ENCODE assay signal across 24 mouse cellular contexts in the genomic region with DNA sequence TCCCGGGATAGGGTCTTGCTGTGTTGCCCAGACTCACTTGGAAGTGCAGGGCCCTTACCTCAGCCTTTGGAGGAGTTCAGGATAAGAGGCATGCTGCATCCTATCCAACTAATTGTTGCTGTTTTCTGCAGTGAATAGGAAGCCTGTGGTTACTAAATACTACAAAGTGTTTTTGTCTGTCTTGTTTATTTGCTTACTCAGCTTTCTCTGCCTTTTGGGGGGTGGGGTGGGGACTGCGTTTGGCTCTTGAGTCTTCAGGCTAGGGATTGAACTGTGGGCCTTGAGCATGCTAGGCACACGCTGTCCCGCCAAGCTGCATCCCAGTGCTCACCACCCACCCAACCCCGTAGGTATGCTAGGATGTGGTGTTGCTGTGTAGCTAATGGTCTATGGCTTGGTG. TPM values are rescaled to one million over a fixed set of nuclear protein-coding genes. Genes with fewer than 3 reads are reported as not detected.
"Had no signal": no experiment of that assay in that cellular context is flagged by ENCODE, and none has a peak within 500 bp of the region (broad histone marks: within the 10 kb centered on the region; RNA-seq: fewer than 3 reads in every experiment).

No protein-coding gene starts in this region.

- ATAC-seq: midbrain, embryonic 13.5 days; midbrain, embryonic 15.5 days had no signal

- H3K9me3 ChIP-seq: midbrain, embryonic 10.5 days; midbrain, embryonic 13.5 days; midbrain, embryonic 15.5 days; neural tube, embryonic 13.5 days; neural tube, embryonic 15.5 days; stomach, embryonic 15.5 days had no signal

- H3K4me3 ChIP-seq: midbrain, embryonic 10.5 days; midbrain, embryonic 13.5 days; midbrain, embryonic 15.5 days; myocyte; neural tube, embryonic 13.5 days; neural tube, embryonic 15.5 days; stomach, embryonic 15.5 days had no signal

- H3K27ac ChIP-seq: liver, embryonic 14.5 days; midbrain, embryonic 10.5 days; midbrain, embryonic 13.5 days; midbrain, embryonic 15.5 days; neural tube, embryonic 13.5 days; neural tube, embryonic 15.5 days; stomach, embryonic 15.5 days; stomach, postnatal 0 days had no signal

- H3K9ac ChIP-seq: liver, embryonic 14.5 days; lung, embryonic 14.5 days; midbrain, embryonic 15.5 days; neural tube, embryonic 13.5 days; neural tube, embryonic 15.5 days; stomach, embryonic 15.5 days had no signal

- H3K4me2 ChIP-seq: lung, embryonic 14.5 days; midbrain, embryonic 13.5 days; midbrain, embryonic 15.5 days; neural tube, embryonic 13.5 days; neural tube, embryonic 15.5 days; stomach, embryonic 15.5 days had no signal

- DNase-seq: lung, adult 18-20 months; lung, embryonic 14.5 days; lung, postnatal 10 days; lung, postnatal 4 days; right cerebral cortex, postnatal 14 days; thymus, adult 2 months; thymus, postnatal 25 days; thymus, postnatal 4 days had no signal

- H3K27me3 ChIP-seq: midbrain, embryonic 13.5 days; midbrain, embryonic 15.5 days; neural tube, embryonic 13.5 days; neural tube, embryonic 15.5 days; stomach, embryonic 15.5 days had no signal

RNA-seq across cellular contexts. Expression of gene 2610028H24Rik, which starts 24.9 kb away (rescaled TPM):
- total RNA-seq: megakaryocyte-erythroid progenitor cell, adult 5-6 weeks had no signal
- polyA plus RNA-seq: liver, embryonic 14.5 days; liver, embryonic 16.5 days; lung, embryonic 14.5 days; midbrain, embryonic 10.5 days; midbrain, embryonic 13.5 days; midbrain, embryonic 15.5 days; myocyte; neural tube, embryonic 11.5 days; neural tube, embryonic 13.5 days; neural tube, embryonic 15.5 days; spleen, adult 2 months; stomach, embryonic 15.5 days; urinary bladder, adult 2 months had no signal

RNA-seq across cellular contexts. Expression of gene AC141477.1, which starts 33.5 kb away (rescaled TPM):
- polyA plus RNA-seq: liver, embryonic 14.5 days; liver, embryonic 16.5 days; lung, embryonic 14.5 days; lung, embryonic 16.5 days; midbrain, embryonic 10.5 days; midbrain, embryonic 13.5 days; midbrain, embryonic 15.5 days; myocyte; neural tube, embryonic 11.5 days; neural tube, embryonic 13.5 days; neural tube, embryonic 15.5 days; spleen, adult 2 months; stomach, embryonic 15.5 days; testis, adult 2 months; thymus, adult 2 months; urinary bladder, adult 2 months had no signal
